Mouse (Mus musculus) stomach, embryonic 14.5 days (tissue): ENCODE data around the gene Ipo8. TPM values are rescaled to one million over a fixed set of nuclear protein-coding genes. Genes with fewer than 3 reads are reported as not detected.

Source experiments
- ATAC-seq: fragments of 200-750 bp; cut with Nextera tagmentation; 2 replicates; pipeline ENCODE4 v1.8.0; 2017; ENCODE audit warnings: low read depth, moderate TSS enrichment; ENCODE audit not compliant: insufficient number of reproducible peaks, insufficient read depth, low FRiP score
- H3K27ac ChIP-seq: fragments of 300-500 bp; sonication (generic); 2 replicates; pipeline ENCODE4 v1.5.1; 2014; ENCODE audit warnings: mild to moderate bottlenecking, low read length, moderate library complexity, mixed read lengths
- H3K27me3 ChIP-seq: fragments of 300-500 bp; sonication (generic); 2 replicates; pipeline ENCODE4 v1.6.1; 2014; ENCODE audit warnings: low read length, control low read depth, mixed read lengths; ENCODE audit not compliant: control insufficient read depth, insufficient read depth
- H3K36me3 ChIP-seq: fragments of 300-500 bp; sonication (generic); 2 replicates; pipeline ENCODE4 v1.6.1; 2014; ENCODE audit warnings: mild to moderate bottlenecking, control low read depth, low read length, moderate library complexity, mixed read lengths; ENCODE audit not compliant: control insufficient read depth, insufficient read depth
- H3K4me1 ChIP-seq: fragments of 300-500 bp; sonication (generic); 2 replicates; pipeline ENCODE4 v1.6.1; 2014; ENCODE audit warnings: low read length, control low read depth, mixed read lengths; ENCODE audit not compliant: control insufficient read depth, insufficient read depth
- H3K4me2 ChIP-seq: fragments of 300-500 bp; sonication (generic); replicated peaks from 2 replicates; pipeline ENCODE4 v1.6.1; 2014; ENCODE audit warnings: low read depth, low read length, control low read depth
- H3K4me3 ChIP-seq: fragments of 300-500 bp; sonication (generic); 2 replicates; pipeline ENCODE4 v1.5.1; 2014; ENCODE audit warnings: low read depth, low read length, control low read depth
- H3K9ac ChIP-seq: fragments of 300-500 bp; sonication (generic); replicated peaks from 2 replicates; pipeline ENCODE4 v1.6.1; 2014; ENCODE audit warnings: low read depth, mild to moderate bottlenecking, control low read depth, low read length, moderate library complexity, mixed read lengths
- H3K9me3 ChIP-seq: fragments of 300-500 bp; sonication (generic); 2 replicates; pipeline ENCODE4 v1.6.1; 2016; ENCODE audit warnings: low read depth, low read length, control low read depth; ENCODE audit not compliant: control insufficient read depth
- WGBS: fragments of 180-500 bp; shearing (Covaris S2); extraction: QIAGEN DNeasy Blood & Tissue Kit; methylation state at CpG from one replicate; pipeline ENCODE4 v1.1.7; 2014; 5-methylcytosine and 5-hydroxymethylcytosine counted together
- polyA plus RNA-seq: library from polyadenylated mRNA; unstranded; fragments of >200 nt; fragmentation: Nextera tagmentation; extraction: Ambion mirVana; gene quantifications from 2 replicates; pipeline ENCODE4 v1.2.1, GENCODE M21; 2014

The Ipo8 gene
- polyA plus RNA-seq: 24.6 and 27.2 TPM in 2 replicates

DNA sequence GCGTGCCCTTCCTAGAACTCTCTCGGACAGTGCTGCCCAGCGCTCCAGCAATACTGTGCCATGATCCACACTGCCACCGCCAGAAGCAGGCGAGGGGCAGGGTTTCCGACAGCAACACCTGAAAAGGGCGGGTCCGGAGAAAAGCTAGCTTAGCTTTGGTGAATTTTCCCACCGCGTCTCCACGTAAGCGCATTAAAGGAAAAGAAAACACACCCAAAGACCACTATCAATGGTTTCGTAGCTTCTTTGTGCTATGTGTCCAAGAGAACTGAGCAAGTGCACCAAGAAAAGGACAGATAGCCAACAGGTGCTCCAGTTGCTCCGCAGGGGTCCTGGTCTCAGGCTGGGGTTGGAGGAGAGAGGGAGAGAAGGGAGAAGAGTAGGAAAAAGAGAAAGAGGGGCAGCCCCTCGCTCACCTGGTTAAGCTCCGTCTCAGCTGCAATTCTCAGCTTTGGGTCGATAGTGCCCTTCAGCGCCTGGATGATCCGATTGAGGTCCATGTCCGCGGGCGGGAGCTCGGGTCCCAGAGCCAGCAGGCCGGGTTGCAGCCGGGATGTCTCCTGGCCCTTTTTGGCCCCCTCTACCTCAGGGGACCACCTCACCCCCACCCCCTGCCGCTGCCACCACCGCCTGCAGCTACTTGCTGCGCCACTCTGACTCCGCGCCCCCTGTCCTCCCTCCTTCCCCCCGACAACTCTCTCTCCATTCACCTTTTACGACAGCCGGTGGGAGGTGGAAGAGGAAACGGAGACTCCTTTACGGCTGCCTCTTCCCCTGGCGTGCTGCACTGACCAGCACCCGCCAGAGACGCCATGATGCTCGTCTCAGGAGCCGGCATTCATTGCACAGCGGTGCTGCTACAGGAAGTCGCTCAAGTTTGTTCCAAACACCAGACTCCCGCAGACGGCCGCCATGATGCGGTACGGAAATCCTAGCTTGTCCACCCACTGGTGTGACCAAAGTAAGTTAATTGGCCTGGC, at the start of gene Ipo8:
Gene Ipo8, minus strand, starts transcription at position 720 of the 980 bp plus-strand sequence.
- peak; percentile 99 for ATAC-seq
- H3K27me3 ChIP-seq: no peaks in the 10 kb centered on the region
- peak within 1 kb of the TSS; percentile 61 for H3K9ac ChIP-seq
- peak within 1 kb of the TSS; percentile 85 for H3K4me2 ChIP-seq
- H3K36me3 ChIP-seq: no peaks in the 10 kb centered on the region
- peaks cover 5% of the 10 kb centered on the region for H3K4me1 ChIP-seq
- WGBS: under 1% methylated on average over 47 of the region's 47 CpGs
- H3K27ac ChIP-seq: peak within 1 kb of the TSS; percentile 52; the same call in 1 of the 2 replicates
- H3K9me3 ChIP-seq: no peaks in the 10 kb centered on the region
- peak within 1 kb of the TSS; percentile 60 for H3K4me3 ChIP-seq

GRCm38 (mm10) chr6:148873911-148874310, 42.6 kb upstream of the Ipo8 start:
- Histone ChIP-seq H3K36me3 (no peaks in the 10 kb centered on the region), H3K27me3 (no peaks in the 10 kb centered on the region), H3K9ac (no peak overlapping the region), H3K9me3 (no peaks in the 10 kb centered on the region), H3K4me1 (no peaks in the 10 kb centered on the region), H3K27ac (no peak overlapping the region), H3K4me2 (no peak overlapping the region), H3K4me3 (no peak overlapping the region)
- no peak for ATAC-seq
- WGBS: 86% methylated on average over 1 of the region's 1 CpGs

- H3K36me3 ChIP-seq: no peaks in the 10 kb centered on the region; the same call in 1 of the 2 replicates
- no peak overlapping the region for H3K4me3 ChIP-seq
- no peaks in the 10 kb centered on the region for H3K27me3 ChIP-seq
- no peak overlapping the region for H3K9ac ChIP-seq
- H3K9me3 ChIP-seq: no peaks in the 10 kb centered on the region
- ATAC-seq: no peak
- H3K27ac ChIP-seq: no peak overlapping the region
- H3K4me1 ChIP-seq: no peaks in the 10 kb centered on the region
- no peak overlapping the region for H3K4me2 ChIP-seq
Measured at GRCm38 (mm10) chr6:148845629-148846028, 14.4 kb upstream of the Ipo8 start.

GRCm38 (mm10) chr6:148841760-148842159, 10.5 kb upstream of the Ipo8 start:
- no peaks in the 10 kb centered on the region for H3K27me3 ChIP-seq
- H3K36me3 ChIP-seq: no peaks in the 10 kb centered on the region; the same call in 1 of the 2 replicates
- ATAC-seq: no peak
- no peak overlapping the region for H3K4me3 ChIP-seq
- H3K4me1 ChIP-seq: no peaks in the 10 kb centered on the region
- no peak overlapping the region for H3K27ac ChIP-seq
- 95% methylated on average over 1 of the region's 1 CpGs for WGBS
- no peaks in the 10 kb centered on the region for H3K9me3 ChIP-seq
- no peak overlapping the region for H3K4me2 ChIP-seq
- H3K9ac ChIP-seq: no peak overlapping the region

DNA sequence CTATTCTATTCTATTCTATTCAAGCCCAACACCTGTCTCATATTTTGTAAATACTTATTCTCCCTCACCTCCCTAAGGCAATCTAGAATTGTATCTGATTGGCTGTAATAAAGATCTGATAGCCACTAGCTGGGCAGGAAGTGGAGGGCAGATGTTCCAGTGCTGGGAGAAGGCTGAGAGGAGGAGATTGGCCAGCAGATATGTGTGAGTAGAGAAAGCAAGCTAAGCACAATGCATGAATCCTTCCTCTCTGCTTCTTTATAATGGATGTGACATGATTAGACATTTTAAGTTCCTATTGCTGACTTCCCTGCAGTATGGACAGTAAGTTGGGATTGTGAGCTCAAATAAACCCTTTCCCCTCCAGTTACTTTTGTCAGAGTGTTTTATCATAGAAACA, 7.2 kb upstream of the Ipo8 start:
- H3K27ac ChIP-seq: no peak overlapping the region
- no peak for ATAC-seq
- H3K9me3 ChIP-seq: no peaks in the 10 kb centered on the region
- no peak overlapping the region for H3K4me3 ChIP-seq
- no peaks in the 10 kb centered on the region for H3K27me3 ChIP-seq
- H3K9ac ChIP-seq: no peak overlapping the region
- H3K4me1 ChIP-seq: no peaks in the 10 kb centered on the region
- no peak overlapping the region for H3K4me2 ChIP-seq
- no peaks in the 10 kb centered on the region for H3K36me3 ChIP-seq

- Histone ChIP-seq H3K9ac (no peak overlapping the region), H3K27ac (no peak overlapping the region)
- no peak; the same call in none of the 2 replicates for ATAC-seq
Measured at GRCm38 (mm10) chr6:148831728-148832121, 458 bp upstream of the Ipo8 start.

DNA sequence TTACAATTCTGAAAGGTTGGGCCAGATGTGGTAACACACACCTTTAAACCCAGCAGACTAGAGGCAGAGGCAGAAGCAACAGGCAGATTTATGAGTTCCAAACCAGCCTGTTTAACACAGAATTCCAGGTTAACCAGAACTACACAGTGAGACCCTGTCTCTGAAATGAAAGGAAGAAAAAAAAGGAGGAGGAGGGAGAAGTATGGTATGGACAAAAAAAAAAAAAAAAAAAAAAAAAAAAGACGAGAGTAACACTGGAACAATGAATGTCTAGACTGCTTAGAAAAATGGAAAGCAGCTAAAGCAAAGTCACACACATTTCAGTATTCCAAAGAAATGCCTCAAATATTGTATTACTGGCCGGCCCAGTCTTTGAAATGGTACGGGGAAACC, 916 bp downstream of the Ipo8 start:
- peak overlapping the region; percentile 85 for H3K4me2 ChIP-seq
- H3K9me3 ChIP-seq: no peaks in the 10 kb centered on the region
- no peaks in the 10 kb centered on the region for H3K36me3 ChIP-seq
- ATAC-seq: no peak
- WGBS: 11% methylated on average over 3 of the region's 3 CpGs
- H3K27ac ChIP-seq: no peak overlapping the region; the same call in 1 of the 2 replicates
- H3K4me3 ChIP-seq: peak overlapping the region; percentile 60
- H3K4me1 ChIP-seq: peaks cover 5% of the 10 kb centered on the region
- H3K9ac ChIP-seq: peak overlapping the region; percentile 61
- H3K27me3 ChIP-seq: no peaks in the 10 kb centered on the region

More at GRCm38 (mm10) chr6:148831728-148832121, 458 bp upstream of the Ipo8 start:
- Histone ChIP-seq H3K4me1 (peaks cover 5% of the 10 kb centered on the region), H3K9me3 (no peaks in the 10 kb centered on the region), H3K4me2 (peak overlapping the region; percentile 37), H3K4me3 (peak overlapping the region; percentile 60), H3K36me3 (no peaks in the 10 kb centered on the region), H3K27me3 (no peaks in the 10 kb centered on the region)
- WGBS: 20% methylated on average over 3 of the region's 3 CpGs

DNA sequence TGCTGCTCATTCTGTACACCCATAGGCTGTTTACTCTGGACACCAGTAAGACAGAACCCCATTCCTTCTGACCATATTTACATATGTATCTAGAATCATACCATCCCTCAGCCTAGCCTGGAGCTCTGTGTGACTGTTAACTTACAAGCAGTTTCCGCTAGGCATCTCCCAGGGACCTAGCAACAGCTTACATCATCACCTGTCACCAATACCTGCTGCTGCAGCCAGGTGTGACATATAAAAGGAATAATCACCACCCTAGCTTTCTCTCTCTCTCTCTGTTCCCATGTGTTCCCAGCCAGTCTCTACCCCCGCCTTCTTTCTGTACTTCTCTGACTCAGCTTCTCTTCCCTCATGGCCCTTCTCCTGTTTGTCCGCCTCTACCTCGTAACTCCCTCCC, 5.1 kb downstream of the Ipo8 start:
- no peak overlapping the region for H3K4me2 ChIP-seq
- H3K27me3 ChIP-seq: no peaks in the 10 kb centered on the region
- H3K4me1 ChIP-seq: peaks cover 5% of the 10 kb centered on the region
- no peak overlapping the region for H3K4me3 ChIP-seq
- no peaks in the 10 kb centered on the region for H3K9me3 ChIP-seq
- WGBS: 87% methylated on average over 4 of the region's 4 CpGs
- no peak for ATAC-seq
- H3K9ac ChIP-seq: no peak overlapping the region
- no peak overlapping the region for H3K27ac ChIP-seq
- peaks cover 13% of the 10 kb centered on the region for H3K36me3 ChIP-seq
